Mouse (Mus musculus): ENCODE measurements around the gene Adh1. TPM values are rescaled to one million over a fixed set of nuclear protein-coding genes. Genes with fewer than 3 reads are reported as not detected.

Gene Adh1
- total and polyA plus RNA-seq, 2 experiments from 2014 or later = 10.8 to 73.9 TPM

DNA sequence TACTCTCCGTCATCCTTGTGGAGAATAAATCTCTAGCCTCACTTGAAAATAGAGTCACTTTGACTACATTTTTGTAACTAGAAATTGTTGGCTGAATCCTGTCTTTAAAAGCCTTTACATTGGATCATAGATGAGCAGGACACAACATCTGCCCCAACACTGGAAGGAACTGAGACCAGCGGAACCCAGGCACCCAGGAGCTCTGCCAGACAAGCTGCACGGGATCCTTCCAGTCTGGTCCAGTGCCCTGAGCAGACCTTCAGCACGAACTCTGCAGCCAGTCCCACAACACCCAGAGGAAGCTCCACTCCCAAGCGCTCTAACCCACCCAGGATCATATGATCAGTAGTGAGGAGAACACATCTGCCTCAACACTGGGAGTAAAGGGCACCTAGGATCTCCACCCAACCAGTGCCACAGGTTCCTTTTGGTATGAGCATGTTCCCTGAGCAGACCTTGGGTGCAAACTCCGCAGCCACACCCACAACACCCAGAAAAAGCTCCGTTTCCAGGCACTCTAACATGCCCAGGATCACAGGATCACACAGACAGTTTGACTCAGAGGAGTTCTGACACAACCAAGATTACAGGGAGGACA lies 32.6 kb downstream of the Adh1 start:
- no peak overlapping the region for H3K27ac ChIP-seq (ENCODE audit: low read depth)
- H3K9ac ChIP-seq (replicated peaks; ENCODE audit: low read depth, low read length) = no peak overlapping the region
- DNase-seq (ENCODE audit: low spot score) (no peak), ATAC-seq (ENCODE audit: insufficient read depth, low read depth) (no peak)
- TF ChIP-seq EP300 (IDR thresholded peaks at IDR 0.05; ENCODE audit: low read depth) = no peak
- TF ChIP-seq CTCF (IDR thresholded peaks at IDR 0.05; ENCODE audit: low read depth) = no peak
- H3K36me3 ChIP-seq (replicated peaks; ENCODE audit: control insufficient read depth, insufficient read depth, low read length) = no peaks in the 10 kb centered on the region
- 72% methylated on average over 7 of the region's 7 CpGs for WGBS
- peaks cover 9% of the 10 kb centered on the region for H3K9me3 ChIP-seq (replicated peaks; ENCODE audit: control insufficient read depth, low read length)
- no peak overlapping the region for H3K4me2 ChIP-seq (ENCODE audit: low read depth, low read length)
- H3K4me1 ChIP-seq (ENCODE audit: control insufficient read depth, insufficient read depth) = no peaks in the 10 kb centered on the region
- H3K4me3 ChIP-seq (ENCODE audit: low read depth, low read length) = no peak overlapping the region
- H3K27me3 ChIP-seq (ENCODE audit: control insufficient read depth, insufficient read depth, low read length) = no peaks in the 10 kb centered on the region

DNA sequence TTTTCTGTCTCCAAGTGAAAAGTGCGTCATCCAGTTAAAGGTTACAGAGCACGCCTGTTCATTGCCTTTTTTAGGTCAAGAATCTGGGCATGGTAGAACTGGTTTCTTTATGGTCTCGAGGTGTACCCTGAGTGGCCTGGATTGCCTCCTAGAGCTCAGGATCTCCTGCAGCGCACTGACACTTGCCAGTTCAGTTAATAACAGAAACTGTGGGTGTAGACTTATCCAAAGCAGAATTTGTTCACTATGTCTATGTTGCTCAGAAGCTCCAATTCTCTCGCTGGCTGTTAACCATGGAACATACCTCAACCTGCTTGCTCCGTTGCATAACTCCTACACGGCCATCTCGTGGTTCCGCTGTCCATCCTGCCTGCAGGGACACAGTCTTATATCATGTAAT lies 39.3 kb downstream of the Adh1 start:
- Histone ChIP-seq H3K27ac (ENCODE audit: low read depth) (no peak overlapping the region), H3K4me3 (ENCODE audit: low read depth, low read length) (no peak overlapping the region), H3K9ac (replicated peaks; ENCODE audit: low read depth, low read length) (no peak overlapping the region), H3K36me3 (replicated peaks; ENCODE audit: control insufficient read depth, insufficient read depth, low read length) (no peaks in the 10 kb centered on the region), H3K4me1 (ENCODE audit: control insufficient read depth, insufficient read depth) (peaks cover 9% of the 10 kb centered on the region; the same call in 1 of the 2 replicates), H3K9me3 (replicated peaks; ENCODE audit: control insufficient read depth, low read length) (peaks cover 14% of the 10 kb centered on the region), H3K4me2 (ENCODE audit: low read depth, low read length) (no peak overlapping the region), H3K27me3 (ENCODE audit: control insufficient read depth, insufficient read depth, low read length) (no peaks in the 10 kb centered on the region)
- TF ChIP-seq EP300 (IDR thresholded peaks at IDR 0.05; ENCODE audit: low read depth) (no peak), CTCF (IDR thresholded peaks at IDR 0.05; ENCODE audit: low read depth) (no peak)
- ATAC-seq (ENCODE audit: insufficient read depth, low read depth) (no peak), DNase-seq (ENCODE audit: low spot score) (no peak)
- WGBS = 87% methylated on average over 9 of the region's 9 CpGs

DNA sequence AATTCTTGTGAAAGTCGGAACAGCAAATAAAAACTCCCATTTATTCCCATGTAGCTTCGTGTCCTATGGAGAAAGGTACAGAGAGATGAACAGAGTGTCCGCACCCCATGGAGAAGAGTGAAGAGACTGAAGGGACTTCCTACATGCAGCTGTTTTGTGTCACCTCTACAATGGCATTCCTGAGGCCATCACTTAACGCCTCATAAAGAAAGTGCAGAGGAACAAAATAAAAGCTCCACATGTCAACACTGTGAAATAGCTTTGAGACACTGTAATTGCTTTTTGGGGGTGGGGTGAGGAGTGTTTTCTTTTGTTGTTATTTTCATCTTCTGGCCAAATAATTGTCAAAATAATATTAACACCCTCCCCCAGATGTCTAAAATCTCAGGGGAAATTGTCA lies 41.9 kb downstream of the Adh1 start:
- Histone ChIP-seq H3K9me3 (replicated peaks; ENCODE audit: control insufficient read depth, low read length) (peaks cover 12% of the 10 kb centered on the region; the same call in 1 of the 2 replicates), H3K4me1 (ENCODE audit: control insufficient read depth, insufficient read depth) (peaks cover 9% of the 10 kb centered on the region; the same call in 1 of the 2 replicates), H3K27ac (ENCODE audit: low read depth) (no peak overlapping the region), H3K4me2 (ENCODE audit: low read depth, low read length) (no peak overlapping the region), H3K36me3 (replicated peaks; ENCODE audit: control insufficient read depth, insufficient read depth, low read length) (no peaks in the 10 kb centered on the region), H3K4me3 (ENCODE audit: low read depth, low read length) (no peak overlapping the region), H3K9ac (replicated peaks; ENCODE audit: low read depth, low read length) (no peak overlapping the region), H3K27me3 (ENCODE audit: control insufficient read depth, insufficient read depth, low read length) (no peaks in the 10 kb centered on the region)
- 55% methylated on average over 4 of the region's 4 CpGs for WGBS
- DNase-seq (ENCODE audit: low spot score) (no peak), ATAC-seq (ENCODE audit: insufficient read depth, low read depth) (no peak)
- TF ChIP-seq CTCF (IDR thresholded peaks at IDR 0.05; ENCODE audit: low read depth) (no peak), EP300 (IDR thresholded peaks at IDR 0.05; ENCODE audit: low read depth) (no peak)

DNA sequence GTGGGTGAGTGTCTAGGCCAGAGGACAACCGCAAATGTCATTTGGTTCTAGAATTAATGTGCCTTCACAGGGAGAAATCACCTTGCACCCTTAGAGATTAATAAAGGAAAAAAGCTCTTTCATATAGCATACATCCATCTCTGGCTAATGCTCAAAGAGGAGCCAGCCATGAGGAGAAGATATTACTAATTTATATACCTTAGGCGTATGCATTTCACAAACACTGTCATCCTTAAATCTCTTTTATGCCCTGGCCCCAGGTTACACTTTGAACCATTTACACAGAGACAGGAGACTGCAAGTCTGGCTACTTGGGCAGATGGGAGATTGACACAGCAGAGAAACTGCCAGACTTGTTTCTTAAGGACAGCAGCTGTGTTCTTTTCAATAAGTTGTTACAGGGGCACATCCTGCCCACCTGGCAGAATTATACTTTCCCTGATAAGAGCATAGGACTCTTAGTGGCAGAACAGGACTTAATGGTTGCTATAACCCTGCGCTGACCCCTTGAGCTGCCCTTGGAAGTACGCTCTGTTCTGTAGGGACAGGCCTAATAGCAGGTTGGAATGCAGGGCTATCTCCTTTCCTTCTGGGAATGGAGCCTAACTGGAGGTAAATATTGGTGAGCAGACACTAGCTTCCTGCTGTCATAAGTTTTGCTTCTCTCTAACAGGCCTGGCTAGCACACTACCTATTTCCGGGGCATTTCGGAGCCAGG lies 43.1 kb downstream of the Adh1 start:
- Histone ChIP-seq H3K4me1 (ENCODE audit: control insufficient read depth, insufficient read depth) (peaks cover 9% of the 10 kb centered on the region; the same call in 1 of the 2 replicates), H3K4me2 (ENCODE audit: low read depth, low read length) (no peak overlapping the region), H3K4me3 (ENCODE audit: low read depth, low read length) (no peak overlapping the region), H3K27me3 (ENCODE audit: control insufficient read depth, insufficient read depth, low read length) (no peaks in the 10 kb centered on the region), H3K9me3 (replicated peaks; ENCODE audit: control insufficient read depth, low read length) (no peaks in the 10 kb centered on the region), H3K9ac (replicated peaks; ENCODE audit: low read depth, low read length) (no peak overlapping the region), H3K27ac (ENCODE audit: low read depth) (0 out of 2 replicates have a peak overlapping the region, but pooled peaks have one; percentile 32), H3K36me3 (replicated peaks; ENCODE audit: control insufficient read depth, insufficient read depth, low read length) (no peaks in the 10 kb centered on the region)
- WGBS = 66% methylated on average over 6 of the region's 6 CpGs
- TF ChIP-seq EP300 (IDR thresholded peaks at IDR 0.05; ENCODE audit: low read depth) (no peak), CTCF (IDR thresholded peaks at IDR 0.05; ENCODE audit: low read depth) (no peak)
- peak; percentile 83 for DNase-seq (ENCODE audit: low spot score)
- ATAC-seq (ENCODE audit: insufficient read depth, low read depth) = peak; percentile 79; the same call in 1 of the 2 replicates

DNA sequence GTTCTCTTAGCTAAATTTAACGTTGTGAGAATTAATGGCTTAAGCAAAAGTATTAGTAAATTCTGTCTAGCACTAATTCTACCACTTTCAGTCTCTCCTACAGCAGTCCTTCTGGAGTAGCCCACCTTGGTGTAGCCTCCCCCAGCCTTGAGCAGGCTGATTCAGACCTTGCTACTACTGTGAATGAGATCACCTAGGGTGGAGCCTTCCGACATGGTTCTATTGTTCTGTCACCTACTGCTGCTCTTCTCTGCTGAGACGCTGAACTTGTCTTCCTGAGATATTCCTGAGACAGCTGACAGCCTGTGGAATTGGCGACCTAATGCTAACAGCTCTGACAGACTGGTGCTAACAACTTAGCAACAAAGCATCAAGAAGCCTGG lies 43.7 kb downstream of the Adh1 start:
- no peak overlapping the region for H3K4me2 ChIP-seq (ENCODE audit: low read depth, low read length)
- no peaks in the 10 kb centered on the region for H3K36me3 ChIP-seq (replicated peaks; ENCODE audit: control insufficient read depth, insufficient read depth, low read length)
- H3K4me1 ChIP-seq (ENCODE audit: control insufficient read depth, insufficient read depth) = peaks cover 9% of the 10 kb centered on the region; the same call in 1 of the 2 replicates
- H3K4me3 ChIP-seq (ENCODE audit: low read depth, low read length) = no peak overlapping the region
- TF ChIP-seq EP300 (IDR thresholded peaks at IDR 0.05; ENCODE audit: low read depth) = no peak
- no peak for TF ChIP-seq CTCF (IDR thresholded peaks at IDR 0.05; ENCODE audit: low read depth)
- ATAC-seq (ENCODE audit: insufficient read depth, low read depth) (peak; percentile 57), DNase-seq (ENCODE audit: low spot score) (no peak)
- WGBS = 39% methylated on average over 4 of the region's 4 CpGs
- H3K9ac ChIP-seq (replicated peaks; ENCODE audit: low read depth, low read length) = no peak overlapping the region
- H3K27me3 ChIP-seq (ENCODE audit: control insufficient read depth, insufficient read depth, low read length) = no peaks in the 10 kb centered on the region
- 0 out of 2 replicates have a peak overlapping the region, but pooled peaks have one; percentile 32 for H3K27ac ChIP-seq (ENCODE audit: low read depth)
- H3K9me3 ChIP-seq (replicated peaks; ENCODE audit: control insufficient read depth, low read length) = no peaks in the 10 kb centered on the region

Measured in heart, postnatal 0 days (tissue).